Mouse (Mus musculus) spleen, adult 2 months (tissue): ENCODE measurements around the gene Angptl2. TPM values are rescaled to one million over a fixed set of nuclear protein-coding genes. Genes with fewer than 3 reads are reported as not detected.

Source experiments
- DNase-seq, 2 experiments: peaks; one replicate each; pipeline versions ENCODE4 v3.0.0 to v3.0.0-alpha.2; 2012 to 2021; ENCODE audit warnings: low spot score in 2 of 2, low read depth in 1 of 2
- H3K27ac ChIP-seq: fragments of 200-500 bp; 2 replicates; pipeline ENCODE4 v1.5.1; 2012; ENCODE audit warnings: low read length, inconsistent platforms; ENCODE audit not compliant: insufficient read depth
- H3K27me3 ChIP-seq: fragments of 200-500 bp; 2 replicates; pipeline ENCODE4 v1.6.1; 2012; ENCODE audit warnings: mild to moderate bottlenecking, moderate library complexity, low read length, inconsistent platforms; ENCODE audit not compliant: control insufficient read depth, insufficient read depth
- H3K36me3 ChIP-seq: fragments of 200-500 bp; 2 replicates; pipeline ENCODE4 v1.6.1; 2012; ENCODE audit warnings: mild to moderate bottlenecking, low read length, inconsistent platforms; ENCODE audit not compliant: control insufficient read depth, insufficient read depth
- H3K4me1 ChIP-seq: fragments of 200-500 bp; 2 replicates; pipeline ENCODE4 v1.6.1; 2011; ENCODE audit warnings: inconsistent platforms; ENCODE audit not compliant: control insufficient read depth, insufficient read depth, insufficient read length
- H3K4me3 ChIP-seq: fragments of 200-500 bp; 2 replicates; pipeline ENCODE4 v1.5.1; 2011; ENCODE audit warnings: mild to moderate bottlenecking, inconsistent platforms; ENCODE audit not compliant: insufficient read depth, insufficient read length; ENCODE audit errors: extremely low read depth
- CTCF ChIP-seq: fragments of 200-500 bp; IDR thresholded peaks from 2 replicates; pipeline ENCODE4 v1.5.1; 2011; ENCODE audit warnings: mild to moderate bottlenecking, inconsistent platforms; ENCODE audit not compliant: insufficient read depth, insufficient read length, insufficient replicate concordance; ENCODE audit errors: extremely low read depth
- POLR2A ChIP-seq: fragments of 200-500 bp; IDR thresholded peaks from 2 replicates; pipeline ENCODE4 v1.6.1; 2011; ENCODE audit warnings: low read depth, low read length, inconsistent platforms
- WGBS: fragments of 180-500 bp; shearing (Covaris S2); methylation state at CpG from one replicate; pipeline ENCODE4 v1.1.7; 2018; 5-methylcytosine and 5-hydroxymethylcytosine counted together
- polyA plus RNA-seq: library from polyadenylated mRNA; depleted of rRNA; stranded (reverse); fragments of >200 nt; gene quantifications from 2 replicates; pipeline ENCODE4 v1.2.3, GENCODE M21; 2012

The Angptl2 gene
- polyA plus RNA-seq, 1 experiment, result 36.2 TPM

- no peak for DNase-seq
- Histone ChIP-seq H3K27me3 (no peaks in the 10 kb centered on the region), H3K27ac (no peak overlapping the region), H3K4me3 (no peak overlapping the region), H3K36me3 (no peaks in the 10 kb centered on the region), H3K4me1 (no peaks in the 10 kb centered on the region)
- TF ChIP-seq POLR2A (no peak), CTCF (no peak)
Observed at GRCm38 (mm10) chr2:33245350-33245749, 29.5 kb downstream of the Angptl2 start.

GRCm38 (mm10) chr2:33246841-33247240, 31.0 kb downstream of the Angptl2 start:
- TF ChIP-seq CTCF, result no peak
- Histone ChIP-seq H3K4me1 (no peaks in the 10 kb centered on the region), H3K27me3 (no peaks in the 10 kb centered on the region), H3K36me3 (no peaks in the 10 kb centered on the region), H3K4me3 (no peak overlapping the region), H3K27ac (no peak overlapping the region)
- no peak for DNase-seq
- WGBS, result 68% methylated on average over 5 of the region's 5 CpGs

- Histone ChIP-seq H3K27me3 (no peaks in the 10 kb centered on the region), H3K27ac (no peak overlapping the region), H3K4me3 (no peak overlapping the region), H3K36me3 (no peaks in the 10 kb centered on the region), H3K4me1 (no peaks in the 10 kb centered on the region)
- DNase-seq, result no peak
- TF ChIP-seq CTCF, result no peak
- WGBS, result 91% methylated on average over 7 of the region's 7 CpGs
Observed at GRCm38 (mm10) chr2:33248549-33248948, 32.7 kb downstream of the Angptl2 start.

- Histone ChIP-seq H3K4me3 (no peak overlapping the region), H3K4me1 (no peaks in the 10 kb centered on the region), H3K27me3 (no peaks in the 10 kb centered on the region), H3K36me3 (no peaks in the 10 kb centered on the region), H3K27ac (no peak overlapping the region)
- 78% methylated on average over 3 of the region's 3 CpGs for WGBS
- no peak for DNase-seq
- TF ChIP-seq POLR2A, result no peak
- TF ChIP-seq CTCF, result no peak
Observed at GRCm38 (mm10) chr2:33249922-33250633, 34.2 kb downstream of the Angptl2 start.

GRCm38 (mm10) chr2:33252751-33253150, 36.9 kb downstream of the Angptl2 start:
- DNase-seq, result no peak
- H3K27me3 ChIP-seq, result no peaks in the 10 kb centered on the region
- TF ChIP-seq CTCF (no peak), POLR2A (no peak)
- H3K4me1 ChIP-seq, result no peaks in the 10 kb centered on the region
- no peak overlapping the region for H3K4me3 ChIP-seq
- WGBS, result 89% methylated on average over 6 of the region's 6 CpGs
- H3K27ac ChIP-seq, result no peak overlapping the region
- no peaks in the 10 kb centered on the region for H3K36me3 ChIP-seq

- Histone ChIP-seq H3K27ac (no peak overlapping the region), H3K36me3 (no peaks in the 10 kb centered on the region), H3K27me3 (no peaks in the 10 kb centered on the region), H3K4me3 (no peak overlapping the region), H3K4me1 (no peaks in the 10 kb centered on the region)
- 61% methylated on average over 4 of the region's 4 CpGs for WGBS
- no peak for DNase-seq
- TF ChIP-seq CTCF, result no peak
- TF ChIP-seq POLR2A, result no peak
Observed at GRCm38 (mm10) chr2:33253572-33254190, 37.8 kb downstream of the Angptl2 start.

- H3K27me3 ChIP-seq, result no peaks in the 10 kb centered on the region
- no peak overlapping the region for H3K4me3 ChIP-seq
- H3K4me1 ChIP-seq, result no peaks in the 10 kb centered on the region
- WGBS, result 89% methylated on average over 9 of the region's 9 CpGs
- no peak for TF ChIP-seq POLR2A
- H3K36me3 ChIP-seq, result no peaks in the 10 kb centered on the region
- no peak for DNase-seq
- no peak overlapping the region for H3K27ac ChIP-seq
Observed at GRCm38 (mm10) chr2:33254318-33254985, 38.6 kb downstream of the Angptl2 start.
